Mouse (Mus musculus) midbrain, postnatal 0 days (tissue): ENCODE measurements around the gene Matk. TPM values are rescaled to one million over a fixed set of nuclear protein-coding genes. Genes with fewer than 3 reads are reported as not detected.
A peak's percentile ranks its signal among the peaks of the same experiment; 100 is the strongest.

Experiments used
- ATAC-seq: fragments of 200-750 bp; cut with Nextera tagmentation; 2 replicates; pipeline ENCODE4 v1.8.0; 2017; ENCODE audit warnings: moderate number of reproducible peaks, mild to moderate bottlenecking, moderate TSS enrichment, moderate library complexity; ENCODE audit not compliant: low FRiP score
- DNase-seq: peaks from one replicate; pipeline ENCODE4 v3.0.0-alpha.2; 2015; ENCODE audit warnings: low spot score
- H3K27ac ChIP-seq: fragments of 300-500 bp; sonication (generic); 2 replicates; pipeline ENCODE4 v1.5.1; 2014; ENCODE audit warnings: low read depth, mild to moderate bottlenecking, low read length, mixed read lengths
- H3K27me3 ChIP-seq: fragments of 300-500 bp; sonication (generic); 2 replicates; pipeline ENCODE4 v1.6.1; 2014; ENCODE audit warnings: low read length, control low read depth, mixed read lengths; ENCODE audit not compliant: insufficient read depth
- H3K36me3 ChIP-seq: fragments of 300-500 bp; sonication (generic); 2 replicates; pipeline ENCODE4 v1.6.1; 2014; ENCODE audit warnings: low read length, control low read depth, mixed read lengths; ENCODE audit not compliant: insufficient read depth
- H3K4me1 ChIP-seq: fragments of 300-500 bp; sonication (generic); 2 replicates; pipeline ENCODE4 v1.6.1; 2014; ENCODE audit warnings: mild to moderate bottlenecking, control low read depth, antibody characterized with exemption, low read length, mixed read lengths; ENCODE audit not compliant: insufficient read depth
- H3K4me2 ChIP-seq: fragments of 300-500 bp; sonication (generic); 2 replicates; pipeline ENCODE4 v1.6.1; 2014; ENCODE audit warnings: low read depth, mild to moderate bottlenecking, low read length, mixed read lengths; ENCODE audit not compliant: poor library complexity, severe bottlenecking
- H3K4me3 ChIP-seq: fragments of 300-500 bp; sonication (generic); 2 replicates; pipeline ENCODE4 v1.5.1; 2014; ENCODE audit warnings: low read depth, mild to moderate bottlenecking, low read length, moderate library complexity
- H3K9ac ChIP-seq: fragments of 300-500 bp; sonication (generic); replicated peaks from 2 replicates; pipeline ENCODE4 v1.6.1; 2014; ENCODE audit warnings: mild to moderate bottlenecking, low read length, moderate library complexity, mixed read lengths; ENCODE audit not compliant: poor library complexity, severe bottlenecking
- H3K9me3 ChIP-seq: fragments of 300-500 bp; sonication (generic); 2 replicates; pipeline ENCODE4 v1.6.1; 2016; ENCODE audit warnings: low read length, control low read depth
- CTCF ChIP-seq: IDR thresholded peaks from 2 replicates; pipeline ENCODE4 v1.5.1; 2016; ENCODE audit warnings: antibody characterized with exemption, mild to moderate bottlenecking
- WGBS: fragments of 180-500 bp; shearing (Covaris S2); extraction: QIAGEN DNeasy Blood & Tissue Kit; methylation state at CpG from one replicate; pipeline ENCODE4 v1.1.7; 2014; 5-methylcytosine and 5-hydroxymethylcytosine counted together
- polyA plus RNA-seq: library from polyadenylated mRNA; unstranded; fragments of >200 nt; fragmentation: Nextera tagmentation; extraction: Ambion mirVana; gene quantifications from 2 replicates; pipeline ENCODE4 v1.2.1, GENCODE M21; 2015
- total RNA-seq: library from RNA; depleted of rRNA; stranded (reverse); fragments of >200 nt; gene quantifications from 2 replicates; pipeline ENCODE4 v1.2.3, GENCODE M21; 2014

Matk gene
- total and polyA plus RNA-seq, 2 experiments from 2014 or later, result 96.9 to 114 TPM

DNA sequence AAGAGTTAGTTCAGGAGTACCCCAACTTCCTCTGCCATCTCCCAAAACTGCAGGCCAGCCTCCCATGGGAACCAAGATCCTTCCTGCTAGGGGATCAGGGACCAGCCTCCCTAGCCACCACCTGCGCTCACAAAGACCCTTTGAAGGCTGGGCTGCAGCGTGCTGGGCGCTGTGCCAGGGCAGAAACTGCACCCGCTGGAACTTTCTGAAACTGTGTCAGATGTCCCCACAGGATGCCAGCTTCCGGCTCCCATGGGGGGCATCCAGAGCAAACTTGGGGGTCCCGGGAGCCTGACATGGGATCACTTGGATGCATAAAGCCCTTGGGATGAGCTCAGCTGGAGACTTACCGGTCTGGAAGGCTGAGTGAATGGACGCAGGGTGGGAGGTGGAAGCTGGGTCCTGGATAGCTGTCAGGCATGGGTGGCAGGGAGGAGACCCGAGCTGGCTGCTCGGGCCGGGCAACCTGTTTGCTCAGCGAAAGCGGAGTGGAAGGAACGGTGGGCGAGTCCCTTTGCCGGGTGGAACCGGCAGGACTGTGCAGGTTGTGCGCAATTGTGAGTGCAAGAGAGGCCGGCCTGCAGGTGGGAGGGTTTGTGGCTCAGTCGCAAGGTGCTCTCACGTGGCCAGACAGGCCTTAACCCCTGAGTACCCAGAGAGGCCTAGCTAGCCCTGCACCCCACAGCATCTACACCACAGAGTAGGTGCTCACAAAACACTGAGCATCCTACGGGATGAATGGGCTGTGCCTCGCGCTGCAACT is 38.1 kb downstream of the Matk start:
- peak overlapping the region; percentile 20; the same call in 1 of the 2 replicates for H3K4me2 ChIP-seq
- H3K4me1 ChIP-seq, result peaks cover 18% of the 10 kb centered on the region
- WGBS, result 17% methylated on average over 24 of the region's 24 CpGs
- ATAC-seq, result no peak
- H3K4me3 ChIP-seq, result peak overlapping the region; percentile 11; the same call in 1 of the 2 replicates
- TF ChIP-seq CTCF, result no peak
- no peaks in the 10 kb centered on the region for H3K36me3 ChIP-seq
- no peaks in the 10 kb centered on the region for H3K9me3 ChIP-seq
- H3K27me3 ChIP-seq, result no peaks in the 10 kb centered on the region
- no peak overlapping the region for H3K9ac ChIP-seq
- no peak overlapping the region for H3K27ac ChIP-seq
- no peak for DNase-seq

GRCm38 (mm10) chr10:81291511-81292104 is 38.9 kb downstream of the Matk start, which contains the start of gene Tjp3:
TSS of gene Tjp3 (minus strand) at chr10:81291581.
- Histone ChIP-seq H3K9ac (no peak within 1 kb of the TSS), H3K4me3 (peak within 1 kb of the TSS; percentile 70; the same call in 1 of the 2 replicates), H3K27ac (no peak within 1 kb of the TSS), H3K27me3 (no peaks in the 10 kb centered on the region), H3K36me3 (no peaks in the 10 kb centered on the region), H3K9me3 (no peaks in the 10 kb centered on the region), H3K4me1 (peaks cover 18% of the 10 kb centered on the region), H3K4me2 (peak within 1 kb of the TSS; percentile 20; the same call in 1 of the 2 replicates)
- 81% methylated on average over 9 of the region's 9 CpGs for WGBS
- no peak for TF ChIP-seq CTCF
- no peak for ATAC-seq
- no peak for DNase-seq

GRCm38 (mm10) chr10:81292554-81293333 is 40.0 kb downstream of the Matk start, which contains the start of gene Pip5k1c:
TSS of gene Pip5k1c (plus strand) at chr10:81292963.
- Histone ChIP-seq H3K4me2 (peak within 1 kb of the TSS; percentile 94), H3K4me3 (peak within 1 kb of the TSS; percentile 70), H3K27ac (peak within 1 kb of the TSS; percentile 84), H3K4me1 (peaks cover 18% of the 10 kb centered on the region), H3K9me3 (no peaks in the 10 kb centered on the region), H3K27me3 (no peaks in the 10 kb centered on the region), H3K9ac (peak within 1 kb of the TSS; percentile 92), H3K36me3 (no peaks in the 10 kb centered on the region)
- WGBS, result under 1% methylated on average over 71 of the region's 80 CpGs
- peak; percentile 89 for TF ChIP-seq CTCF
- DNase-seq (peak; percentile 99), ATAC-seq (peak; percentile 95)

- no peak; the same call in 1 of the 2 replicates for ATAC-seq
- peak overlapping the region; percentile 84 for H3K27ac ChIP-seq
- WGBS, result 3% methylated on average over 25 of the region's 25 CpGs
- H3K4me3 ChIP-seq, result peak overlapping the region; percentile 70
- H3K36me3 ChIP-seq, result no peaks in the 10 kb centered on the region
- H3K4me2 ChIP-seq, result peak overlapping the region; percentile 94
- no peak; the same call in 1 of the 2 replicates for TF ChIP-seq CTCF
- peak overlapping the region; percentile 92 for H3K9ac ChIP-seq
- no peaks in the 10 kb centered on the region for H3K27me3 ChIP-seq
- H3K9me3 ChIP-seq, result no peaks in the 10 kb centered on the region
- DNase-seq, result no peak
- H3K4me1 ChIP-seq, result peaks cover 18% of the 10 kb centered on the region
Measured at GRCm38 (mm10) chr10:81293334-81294030, 40.7 kb downstream of the Matk start.

- peak overlapping the region; percentile 70 for H3K4me3 ChIP-seq
- H3K4me1 ChIP-seq, result peaks cover 18% of the 10 kb centered on the region
- peak overlapping the region; percentile 94 for H3K4me2 ChIP-seq
- ATAC-seq (no peak), DNase-seq (no peak)
- no peaks in the 10 kb centered on the region for H3K27me3 ChIP-seq
- no peaks in the 10 kb centered on the region for H3K36me3 ChIP-seq
- 60% methylated on average over 8 of the region's 8 CpGs for WGBS
- peak overlapping the region; percentile 92 for H3K9ac ChIP-seq
- no peak for TF ChIP-seq CTCF
- H3K27ac ChIP-seq, result no peak overlapping the region
- no peaks in the 10 kb centered on the region for H3K9me3 ChIP-seq
Measured at GRCm38 (mm10) chr10:81294442-81294841, 41.7 kb downstream of the Matk start.
